Mouse (Mus musculus): Measurements from ENCODE around the gene Nme2. TPM values are rescaled to one million over a fixed set of nuclear protein-coding genes. Genes with fewer than 3 reads are reported as not detected.
"Not testable (repeated sequence)": the region's sequence is repeated elsewhere in the genome, so short reads cannot be mapped to it uniquely, and the experiment has no call there.

Gene Nme2
- total and polyA plus RNA-seq, 2 experiments = 153 to 363 TPM

DNA sequence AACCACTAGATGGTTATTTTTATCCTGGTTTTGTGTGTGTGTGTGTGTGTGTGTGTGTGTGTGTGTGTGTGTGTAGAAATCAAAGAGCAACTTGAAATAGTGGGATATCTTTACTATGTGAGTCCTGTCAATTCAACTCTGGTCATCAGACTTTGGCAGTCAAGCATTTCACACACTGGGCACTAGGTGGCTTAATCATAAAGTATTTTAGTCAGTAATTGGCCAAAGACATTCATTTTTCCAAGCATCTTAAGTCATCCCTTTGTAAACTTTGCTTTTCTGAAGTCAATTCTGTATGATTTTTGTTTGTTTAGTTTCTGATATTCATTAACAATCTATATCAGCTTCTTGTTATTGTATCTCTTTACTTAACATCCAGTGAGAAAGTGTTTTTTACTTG, 27.0 kb downstream of the Nme2 start:
- Histone ChIP-seq H3K4me3 (ENCODE audit: insufficient read depth, low read depth, low read length) (no peak overlapping the region), H3K36me3 (ENCODE audit: control insufficient read depth, insufficient read depth, low read length) (peaks cover 41% of the 10 kb centered on the region), H3K27ac (replicated peaks; ENCODE audit: insufficient read depth, low read depth, low read length) (no peak overlapping the region), H3K9ac (ENCODE audit: low read depth, low read length) (no peak overlapping the region), H3K79me2 (ENCODE audit: control insufficient read depth, insufficient read depth, low read length) (no peaks in the 10 kb centered on the region), H3K4me1 (ENCODE audit: control insufficient read depth, insufficient read depth, low read length) (no peaks in the 10 kb centered on the region), H3K27me3 (ENCODE audit: control insufficient read depth, insufficient read depth, low read length) (no peaks in the 10 kb centered on the region)
- 0 out of 2 replicates have a peak, but pooled peaks have one; percentile 6 for TF ChIP-seq CTCF (IDR thresholded peaks at IDR 0.05; ENCODE audit: low read depth, low read length)
- TF ChIP-seq POLR2A (IDR thresholded peaks at IDR 0.05; ENCODE audit: extremely low read depth, insufficient read depth, low read length) = no peak
- no peak for DNase-seq (ENCODE audit: extremely low read depth, low read depth, low spot score)

- not testable (repeated sequence) for H3K4me3 ChIP-seq (ENCODE audit: insufficient read depth, low read depth, low read length); H3K27ac ChIP-seq (replicated peaks; ENCODE audit: insufficient read depth, low read depth, low read length); DNase-seq (ENCODE audit: extremely low read depth, low read depth, low spot score); H3K4me1 ChIP-seq (ENCODE audit: control insufficient read depth, insufficient read depth, low read length); H3K9ac ChIP-seq (ENCODE audit: low read depth, low read length); H3K79me2 ChIP-seq (ENCODE audit: control insufficient read depth, insufficient read depth, low read length); H3K27me3 ChIP-seq (ENCODE audit: control insufficient read depth, insufficient read depth, low read length)
- 95% methylated on average over 2 of the region's 2 CpGs for WGBS
- H3K36me3 ChIP-seq (ENCODE audit: control insufficient read depth, insufficient read depth, low read length) = peaks cover 45% of the 10 kb centered on the region
Measured at GRCm38 (mm10) chr11:93915019-93915418, 41.0 kb downstream of the Nme2 start.

GRCm38 (mm10) chr11:93911603-93912002, 44.5 kb downstream of the Nme2 start:
- H3K27ac ChIP-seq (replicated peaks; ENCODE audit: insufficient read depth, low read depth, low read length) = no peak overlapping the region
- H3K4me3 ChIP-seq (ENCODE audit: insufficient read depth, low read depth, low read length) = no peak overlapping the region
- peaks cover 55% of the 10 kb centered on the region for H3K36me3 ChIP-seq (ENCODE audit: control insufficient read depth, insufficient read depth, low read length)
- H3K9ac ChIP-seq (ENCODE audit: low read depth, low read length) = no peak overlapping the region
- WGBS = 89% methylated on average over 3 of the region's 3 CpGs
- DNase-seq (ENCODE audit: extremely low read depth, low read depth, low spot score) = no peak
- H3K79me2 ChIP-seq (ENCODE audit: control insufficient read depth, insufficient read depth, low read length) = no peaks in the 10 kb centered on the region
- H3K4me1 ChIP-seq (ENCODE audit: control insufficient read depth, insufficient read depth, low read length) = no peaks in the 10 kb centered on the region
- TF ChIP-seq POLR2A (IDR thresholded peaks at IDR 0.05; ENCODE audit: extremely low read depth, insufficient read depth, low read length) = no peak
- no peak for TF ChIP-seq CTCF (IDR thresholded peaks at IDR 0.05; ENCODE audit: low read depth, low read length)
- no peaks in the 10 kb centered on the region for H3K27me3 ChIP-seq (ENCODE audit: control insufficient read depth, insufficient read depth, low read length)

- no peak for DNase-seq (ENCODE audit: extremely low read depth, low read depth, low spot score)
- Histone ChIP-seq H3K27me3 (ENCODE audit: control insufficient read depth, insufficient read depth, low read length) (no peaks in the 10 kb centered on the region), H3K9ac (ENCODE audit: low read depth, low read length) (no peak overlapping the region), H3K4me1 (ENCODE audit: control insufficient read depth, insufficient read depth, low read length) (peaks cover 2% of the 10 kb centered on the region; the same call in 1 of the 2 replicates), H3K27ac (replicated peaks; ENCODE audit: insufficient read depth, low read depth, low read length) (no peak overlapping the region), H3K36me3 (ENCODE audit: control insufficient read depth, insufficient read depth, low read length) (peaks cover 48% of the 10 kb centered on the region), H3K4me3 (ENCODE audit: insufficient read depth, low read depth, low read length) (no peak overlapping the region), H3K79me2 (ENCODE audit: control insufficient read depth, insufficient read depth, low read length) (no peaks in the 10 kb centered on the region; the same call in 1 of the 2 replicates)
- TF ChIP-seq POLR2A (IDR thresholded peaks at IDR 0.05; ENCODE audit: extremely low read depth, insufficient read depth, low read length) (no peak), CTCF (IDR thresholded peaks at IDR 0.05; ENCODE audit: low read depth, low read length) (no peak)
- WGBS = 90% methylated on average over 9 of the region's 9 CpGs
Measured at GRCm38 (mm10) chr11:93908829-93909228, 47.2 kb downstream of the Nme2 start.

DNA sequence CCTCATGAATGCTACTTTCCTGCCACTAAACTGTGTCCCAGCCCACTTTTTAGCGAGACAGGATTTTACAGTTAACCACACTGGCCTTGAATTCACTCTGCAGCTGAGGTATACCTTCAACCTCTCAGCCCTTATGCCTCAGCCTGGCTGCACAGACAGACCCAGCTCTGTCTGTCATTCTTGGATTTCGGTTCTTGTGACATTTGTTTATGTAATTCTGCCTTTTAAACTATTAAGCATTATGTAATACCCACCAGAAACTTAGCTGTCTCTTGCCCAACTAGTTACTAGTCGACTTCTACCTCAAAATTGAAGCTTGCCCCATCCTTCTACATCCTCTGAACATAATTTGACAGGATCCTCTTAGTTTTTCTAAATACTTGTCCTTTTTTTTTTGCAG, 48.2 kb downstream of the Nme2 start:
- H3K4me3 ChIP-seq (ENCODE audit: insufficient read depth, low read depth, low read length) = no peak overlapping the region
- no peak overlapping the region for H3K9ac ChIP-seq (ENCODE audit: low read depth, low read length)
- peaks cover 2% of the 10 kb centered on the region; the same call in 1 of the 2 replicates for H3K4me1 ChIP-seq (ENCODE audit: control insufficient read depth, insufficient read depth, low read length)
- TF ChIP-seq POLR2A (IDR thresholded peaks at IDR 0.05; ENCODE audit: extremely low read depth, insufficient read depth, low read length) (no peak), CTCF (IDR thresholded peaks at IDR 0.05; ENCODE audit: low read depth, low read length) (no peak)
- H3K36me3 ChIP-seq (ENCODE audit: control insufficient read depth, insufficient read depth, low read length) = peaks cover 44% of the 10 kb centered on the region
- H3K27ac ChIP-seq (replicated peaks; ENCODE audit: insufficient read depth, low read depth, low read length) = no peak overlapping the region
- no peaks in the 10 kb centered on the region for H3K27me3 ChIP-seq (ENCODE audit: control insufficient read depth, insufficient read depth, low read length)
- H3K79me2 ChIP-seq (ENCODE audit: control insufficient read depth, insufficient read depth, low read length) = no peaks in the 10 kb centered on the region; the same call in 1 of the 2 replicates
- DNase-seq (ENCODE audit: extremely low read depth, low read depth, low spot score) = peak; percentile 45
- 39% methylated on average over 3 of the region's 3 CpGs for WGBS

GRCm38 (mm10) chr11:93906834-93907233, 49.2 kb downstream of the Nme2 start:
- Histone ChIP-seq H3K9ac (ENCODE audit: low read depth, low read length) (no peak overlapping the region), H3K4me3 (ENCODE audit: insufficient read depth, low read depth, low read length) (no peak overlapping the region), H3K27ac (replicated peaks; ENCODE audit: insufficient read depth, low read depth, low read length) (no peak overlapping the region), H3K27me3 (ENCODE audit: control insufficient read depth, insufficient read depth, low read length) (no peaks in the 10 kb centered on the region), H3K79me2 (ENCODE audit: control insufficient read depth, insufficient read depth, low read length) (no peaks in the 10 kb centered on the region; the same call in 1 of the 2 replicates), H3K4me1 (ENCODE audit: control insufficient read depth, insufficient read depth, low read length) (peaks cover 2% of the 10 kb centered on the region; the same call in 1 of the 2 replicates), H3K36me3 (ENCODE audit: control insufficient read depth, insufficient read depth, low read length) (peaks cover 38% of the 10 kb centered on the region)
- DNase-seq (ENCODE audit: extremely low read depth, low read depth, low spot score) = no peak
- TF ChIP-seq CTCF (IDR thresholded peaks at IDR 0.05; ENCODE audit: low read depth, low read length) (no peak), POLR2A (IDR thresholded peaks at IDR 0.05; ENCODE audit: extremely low read depth, insufficient read depth, low read length) (no peak)
- 87% methylated on average over 4 of the region's 4 CpGs for WGBS

Other genes with a start within 250 kb of the Nme2 start
- 8.1 and 8.8 TPM in 2 replicates for gene Utp18, start 70.5 kb downstream of the Nme2 start, total RNA-seq (2014; rRNA removed)
- gene Utp18, start 70.5 kb downstream of the Nme2 start, polyA plus RNA-seq (2012; rRNA removed) = 2.4 TPM in 2 replicates
- 14.1 and 14.2 TPM in 2 replicates for gene Mbtd1, start 70.4 kb downstream of the Nme2 start, total RNA-seq (2014; rRNA removed)
- 2.3 and 3.0 TPM in 2 replicates for gene Mbtd1, start 70.4 kb downstream of the Nme2 start, polyA plus RNA-seq (2012; rRNA removed)
- 46.7 and 64.4 TPM in 2 replicates for gene Gm20390, start 12.0 kb upstream of the Nme2 start, total RNA-seq (2014; rRNA removed)
- gene Gm20390, start 12.0 kb upstream of the Nme2 start, polyA plus RNA-seq (2012; rRNA removed) = 36.2 and 37.6 TPM in 2 replicates
- gene Nme1, start 12.3 kb upstream of the Nme2 start, total RNA-seq (2014; rRNA removed) = 20.7 and 36.2 TPM in 2 replicates
- 73.7 and 83.2 TPM in 2 replicates for gene Nme1, start 12.3 kb upstream of the Nme2 start, polyA plus RNA-seq (2012; rRNA removed)
- 52.4 and 58.5 TPM in 2 replicates for gene Spag9, start 39.8 kb upstream of the Nme2 start, total RNA-seq (2014; rRNA removed)
- 9.8 and 12.2 TPM in 2 replicates for gene Spag9, start 39.8 kb upstream of the Nme2 start, polyA plus RNA-seq (2012; rRNA removed)